Mouse (Mus musculus) testis, adult 2 months (tissue): ENCODE measurements around the gene Epas1.

Experiments used
- CTCF ChIP-seq: fragments of 200-500 bp; IDR thresholded peaks from 2 replicates; pipeline ENCODE4 v1.5.1; 2012; ENCODE audit warnings: low read depth, mild to moderate bottlenecking, inconsistent platforms, low read length, moderate library complexity; ENCODE audit not compliant: control insufficient read depth, insufficient read depth, insufficient replicate concordance
- POLR2A ChIP-seq: fragments of 200-500 bp; IDR thresholded peaks from 2 replicates; pipeline ENCODE4 v1.6.1; 2012; ENCODE audit warnings: low read depth, mild to moderate bottlenecking, inconsistent platforms, low read length, moderate library complexity; ENCODE audit not compliant: control insufficient read depth

DNA sequence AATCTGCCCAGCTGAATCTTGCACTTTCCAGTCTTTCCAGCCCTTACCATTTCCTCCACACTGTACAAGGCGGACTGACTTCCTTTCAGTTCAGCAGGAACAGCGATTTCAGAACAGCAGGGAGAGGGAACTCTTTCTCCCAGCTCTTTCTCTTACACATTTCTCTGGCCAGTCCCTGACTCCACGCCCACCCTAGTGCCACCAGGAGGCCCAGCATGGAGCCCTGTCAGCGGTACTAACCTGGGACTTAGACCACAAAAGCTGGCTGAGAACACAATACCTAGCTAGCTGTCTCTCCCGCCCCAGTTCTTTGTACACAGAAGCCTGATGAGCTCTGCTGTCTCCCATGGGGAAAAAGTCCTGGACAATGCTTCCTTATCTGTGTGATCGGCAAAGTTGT lies 8.6 kb upstream of the Epas1 start:
- no peak for TF ChIP-seq CTCF
- no peak for TF ChIP-seq POLR2A
